Mouse (Mus musculus): ENCODE measurements around the gene Myo3b.

- TF ChIP-seq GATA1 (IDR thresholded peaks at IDR 0.05; ENCODE audit: borderline replicate concordance, low read length) (no peak), FLI1 (IDR thresholded peaks at IDR 0.05; ENCODE audit: low read length) (no peak)
These were observed 169.5 kb downstream of the Myo3b start for GRCm38 (mm10) chr2:70208411-70208810.

Measured in megakaryocyte, embryonic 14.5 days (primary cell).